In the genomic region with DNA sequence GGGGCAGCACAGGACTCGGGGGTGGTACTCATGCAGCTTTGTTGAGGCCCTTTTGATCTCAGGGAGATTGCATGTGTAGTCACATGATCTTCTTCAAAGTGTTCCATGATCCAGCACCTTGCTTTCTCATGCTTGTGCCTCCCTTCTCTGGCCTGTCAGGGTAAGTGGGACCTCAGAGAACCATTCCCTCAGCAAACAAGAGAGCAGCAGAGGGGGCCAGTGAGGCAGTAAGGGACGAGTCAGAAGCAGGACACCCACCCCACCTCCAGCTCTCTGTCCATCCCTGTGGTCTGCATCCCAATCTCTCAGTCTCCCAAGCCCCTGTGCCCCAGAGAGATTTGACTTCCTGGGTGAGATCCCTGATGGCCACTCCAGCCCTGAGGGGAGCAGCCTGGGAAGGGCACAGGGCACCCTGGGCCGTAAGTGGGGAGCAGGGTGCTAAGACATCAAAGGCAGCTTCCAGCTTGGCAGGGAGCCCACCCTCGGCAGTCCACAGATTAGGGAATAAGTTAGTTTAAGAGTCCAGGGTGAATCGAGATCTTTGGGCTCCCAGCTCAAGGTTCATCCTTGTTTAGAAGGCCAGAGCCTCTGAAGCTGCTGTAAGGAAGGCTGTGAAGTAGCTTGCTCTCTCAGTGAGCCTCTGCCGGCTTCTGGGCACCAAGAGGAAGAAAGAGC, we compare ENCODE assay signal across 16 mouse cellular contexts. TPM values are rescaled to one million over a fixed set of nuclear protein-coding genes. Genes with fewer than 3 reads are reported as not detected.
DNase-seq lines count a peak whose midpoint lies in the region; ATAC-seq and TF ChIP-seq lines count a peak whose summit lies in the region.
"Had no signal": no experiment of that assay in that cellular context is flagged by ENCODE, and none has a peak within 500 bp of the region (broad histone marks: within the 10 kb centered on the region; RNA-seq: fewer than 3 reads in every experiment).

No protein-coding gene starts in this region.

- no peak for DNase-seq in gastrocnemius, adult 2 months
- DNase-seq in gastrocnemius, postnatal 10 days, result no peak
- DNase-seq in layer of hippocampus, adult 2 months (ENCODE audit: low spot score in 2 of 2), result no peak
- DNase-seq in layer of hippocampus, adult 8-10 months (ENCODE audit: low spot score in 2 of 2), result no peak
- DNase-seq in adrenal gland, postnatal 25 days, result peak; percentile 31
- peak; percentile 51 for DNase-seq in lung, postnatal 14 days
- DNase-seq in right cerebral cortex, postnatal 36 days (ENCODE audit: low spot score in 2 of 2), result no peak
- DNase-seq: thymus, adult 2 months had no signal

- peak overlapping the region; percentile 54 for H3K27ac ChIP-seq in gastrocnemius, adult 2 months
- no peak overlapping the region for H3K27ac ChIP-seq in layer of hippocampus, adult 2 months
- H3K27ac ChIP-seq: embryonic facial prominence, embryonic 15.5 days; heart, embryonic 15.5 days had no signal

- ATAC-seq in megakaryocyte-erythroid progenitor cell, adult 5-6 weeks (replicated peaks; ENCODE audit: low FRiP score, low TSS enrichment, poor library complexity, severe bottlenecking), result no peak
- ATAC-seq: activated CD4-positive, CD25-positive, alpha-beta regulatory T cell, adult 4 months; forebrain, embryonic 16.5 days had no signal

- intact Hi-C loops in gastrocnemius, adult 2 months (cut with DNase I), result no loop called here

- TF ChIP-seq CTCF in gastrocnemius, adult 2 months (IDR thresholded peaks at IDR 0.05), result peak; percentile 30
- TF ChIP-seq CTCF in layer of hippocampus, adult 2 months (conservative IDR thresholded peaks at IDR 0.05), result peak; percentile 43

- no peak overlapping the region for H3K4me3 ChIP-seq in gastrocnemius, adult 2 months
- H3K4me3 ChIP-seq in layer of hippocampus, adult 2 months, result no peak overlapping the region
- H3K4me3 ChIP-seq: embryonic facial prominence, embryonic 15.5 days; heart, embryonic 15.5 days; megakaryocyte, embryonic 14.5 days had no signal

RNA-seq across cellular contexts. Expression of a gene that starts 1.8 kb away (rescaled TPM):
- total RNA-seq in gastrocnemius, adult 2 months (2021), result under 1 TPM; 0.26 to 0.47 TPM
- total RNA-seq in gastrocnemius, postnatal 10 days (2021), result under 1 TPM; 0.28 to 0.34 TPM
- not detected for total RNA-seq in layer of hippocampus, adult 2 months (2021)
- not detected for total RNA-seq in layer of hippocampus, adult 8-10 months (2022)
- total RNA-seq in adrenal gland, postnatal 25 days (2021), result 0.15 TPM in 1 of 2 replicates, not detected in the other
- not detected in 2 replicates for total RNA-seq in megakaryocyte-erythroid progenitor cell, adult 5-6 weeks (2014; fragmentation: Nextera tagmentation)
- not detected in 2 replicates for total RNA-seq in megakaryocyte-erythroid progenitor cell, adult 5-6 weeks (2017)
- total RNA-seq: common myeloid progenitor, adult 5-6 weeks; MEL had no signal

RNA-seq across cellular contexts. Expression of a gene that starts 55.4 kb away (rescaled TPM):
- total RNA-seq in gastrocnemius, adult 2 months (2021), result 100 to 1,000 TPM; 238 to 380 TPM
- 100 to 1,000 TPM; 104 to 110 TPM for total RNA-seq in gastrocnemius, postnatal 10 days (2021)
- under 1 TPM; 0.64 to 0.67 TPM for total RNA-seq in layer of hippocampus, adult 2 months (2021)
- under 1 TPM; 0.25 to 0.52 (median 0.36) TPM for total RNA-seq in layer of hippocampus, adult 8-10 months (2022)
- total RNA-seq in adrenal gland, postnatal 25 days (2021), result 0.06 TPM in 1 of 2 replicates, not detected in the other
- 0.07 TPM in 1 of 2 replicates, not detected in the other for total RNA-seq in megakaryocyte-erythroid progenitor cell, adult 5-6 weeks (2014; fragmentation: Nextera tagmentation)
- total RNA-seq in megakaryocyte-erythroid progenitor cell, adult 5-6 weeks (2017), result 0.28 TPM in 1 of 2 replicates, not detected in the other

Comparison
In these comparisons a context has a peak if more than half of its experiments do, and no peak if none do; other contexts are left out.
1. DNase-seq: peak in adrenal gland, postnatal 25 days (single experiment) and lung, postnatal 14 days (single experiment); none in gastrocnemius, adult 2 months (single experiment), gastrocnemius, postnatal 10 days (single experiment), layer of hippocampus, adult 2 months (0 of 2), layer of hippocampus, adult 8-10 months (0 of 2) and right cerebral cortex, postnatal 36 days (0 of 2).
2. RNA of a gene that starts 55.4 kb away (total RNA-seq): 238 to 380 TPM in gastrocnemius, adult 2 months and 104 to 110 TPM in gastrocnemius, postnatal 10 days; 0.64 to 0.67 TPM in layer of hippocampus, adult 2 months, 0.25 to 0.52 TPM in layer of hippocampus, adult 8-10 months, 0.07 to 0.28 TPM in megakaryocyte-erythroid progenitor cell, adult 5-6 weeks and 0.06 TPM in adrenal gland, postnatal 25 days; every median in the first group is over 10 times any median in the second.